Mouse (Mus musculus) kidney, embryonic 16.5 days (tissue): ENCODE data around the gene Kyat1. TPM values are rescaled to one million over a fixed set of nuclear protein-coding genes. Genes with fewer than 3 reads are reported as not detected.
"Not testable (repeated sequence)": the region's sequence is repeated elsewhere in the genome, so short reads cannot be mapped to it uniquely, and the experiment has no call there.

Source experiments
- ATAC-seq: fragments of 200-750 bp; cut with Nextera tagmentation; 2 replicates; pipeline ENCODE4 v1.8.0; 2017; ENCODE audit warnings: moderate TSS enrichment; ENCODE audit not compliant: low FRiP score, low TSS enrichment
- H3K27ac ChIP-seq: fragments of 300-500 bp; sonication (generic); 2 replicates; pipeline ENCODE4 v1.5.1; 2014; ENCODE audit warnings: low read length
- H3K27me3 ChIP-seq: fragments of 300-500 bp; sonication (generic); 2 replicates; pipeline ENCODE4 v1.6.1; 2014; ENCODE audit warnings: low read length, control low read depth, mixed read lengths; ENCODE audit not compliant: insufficient read depth
- H3K36me3 ChIP-seq: fragments of 300-500 bp; sonication (generic); 2 replicates; pipeline ENCODE4 v1.6.1; 2014; ENCODE audit warnings: low read length, control low read depth, mixed read lengths; ENCODE audit not compliant: insufficient read depth
- H3K4me1 ChIP-seq: fragments of 300-500 bp; sonication (generic); 2 replicates; pipeline ENCODE4 v1.6.1; 2014; ENCODE audit warnings: low read length, control low read depth, mixed read lengths; ENCODE audit not compliant: insufficient read depth
- H3K4me2 ChIP-seq: fragments of 300-500 bp; sonication (generic); replicated peaks from 2 replicates; pipeline ENCODE4 v1.6.1; 2014; ENCODE audit warnings: low read depth, low read length
- H3K4me3 ChIP-seq: fragments of 300-500 bp; sonication (generic); 2 replicates; pipeline ENCODE4 v1.5.1; 2014; ENCODE audit warnings: mild to moderate bottlenecking, low read length
- H3K9ac ChIP-seq: fragments of 300-500 bp; sonication (generic); replicated peaks from 2 replicates; pipeline ENCODE4 v1.6.1; 2014; ENCODE audit warnings: low read length
- H3K9me3 ChIP-seq: fragments of 300-500 bp; sonication (generic); 2 replicates; pipeline ENCODE4 v1.6.1; 2016; ENCODE audit warnings: low read length, control low read depth
- WGBS: fragments of 180-500 bp; shearing (Covaris S2); extraction: QIAGEN DNeasy Blood & Tissue Kit; methylation state at CpG from one replicate; pipeline ENCODE4 v1.1.7; 2014; 5-methylcytosine and 5-hydroxymethylcytosine counted together
- polyA plus RNA-seq: library from polyadenylated mRNA; unstranded; fragments of >200 nt; fragmentation: Nextera tagmentation; extraction: Ambion mirVana; gene quantifications from 2 replicates; pipeline ENCODE4 v1.2.1, GENCODE M21; 2015

Gene Kyat1
- polyA plus RNA-seq, 1 experiment from 2014 or later, result 13.4 TPM

GRCm38 (mm10) chr2:30200388-30200925 is 5.2 kb downstream of the Kyat1 start:
- Histone ChIP-seq H3K27me3 (no peaks in the 10 kb centered on the region), H3K4me1 (peaks cover 9% of the 10 kb centered on the region; the same call in 1 of the 2 replicates), H3K9me3 (no peaks in the 10 kb centered on the region), H3K27ac (no peak overlapping the region), H3K36me3 (no peaks in the 10 kb centered on the region), H3K4me3 (no peak overlapping the region), H3K9ac (no peak overlapping the region), H3K4me2 (no peak overlapping the region)
- WGBS, result 56% methylated on average over 5 of the region's 5 CpGs
- no peak for ATAC-seq

- no peaks in the 10 kb centered on the region for H3K27me3 ChIP-seq
- H3K36me3 ChIP-seq, result no peaks in the 10 kb centered on the region
- no peak overlapping the region for H3K9ac ChIP-seq
- no peak overlapping the region for H3K27ac ChIP-seq
- H3K4me1 ChIP-seq, result peaks cover 8% of the 10 kb centered on the region; the same call in 1 of the 2 replicates
- H3K9me3 ChIP-seq, result no peaks in the 10 kb centered on the region
- 16% methylated on average over 1 of the region's 1 CpGs for WGBS
- H3K4me2 ChIP-seq, result no peak overlapping the region
- ATAC-seq, result no peak
- no peak overlapping the region for H3K4me3 ChIP-seq
Measured at GRCm38 (mm10) chr2:30199984-30200383, 5.7 kb downstream of the Kyat1 start.

GRCm38 (mm10) chr2:30198021-30198420 is 7.6 kb downstream of the Kyat1 start:
- no peak for ATAC-seq
- Histone ChIP-seq H3K9me3 (no peaks in the 10 kb centered on the region), H3K4me1 (0 out of 2 replicates have a peak, but pooled peaks cover 3% of the 10 kb centered on the region), H3K9ac (no peak overlapping the region), H3K27me3 (no peaks in the 10 kb centered on the region), H3K4me2 (no peak overlapping the region), H3K27ac (no peak overlapping the region), H3K4me3 (no peak overlapping the region), H3K36me3 (no peaks in the 10 kb centered on the region)
- WGBS, result 74% methylated on average over 4 of the region's 4 CpGs

DNA sequence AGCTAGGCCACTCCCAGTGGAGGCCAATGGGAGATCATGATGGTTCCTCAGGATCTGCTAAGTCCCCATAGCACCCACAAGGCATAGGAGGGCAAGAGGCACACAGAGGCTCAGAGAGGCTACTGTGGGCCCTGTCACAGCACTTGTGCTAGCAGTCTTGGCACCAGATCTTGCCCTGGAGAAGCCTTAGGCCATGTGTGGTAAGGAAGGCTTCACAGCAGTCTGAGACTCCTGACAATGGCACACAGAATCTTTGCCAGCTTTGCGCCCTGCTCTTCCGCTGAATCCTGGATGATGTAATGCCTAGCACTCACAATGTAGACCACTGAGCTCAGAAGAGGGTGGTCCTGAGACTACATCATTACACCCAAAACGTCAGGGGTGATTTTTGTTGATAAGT is 11.0 kb downstream of the Kyat1 start:
- Histone ChIP-seq H3K9ac (no peak overlapping the region), H3K9me3 (no peaks in the 10 kb centered on the region), H3K27ac (no peak overlapping the region), H3K4me2 (no peak overlapping the region), H3K4me3 (no peak overlapping the region), H3K36me3 (no peaks in the 10 kb centered on the region), H3K27me3 (no peaks in the 10 kb centered on the region), H3K4me1 (no peaks in the 10 kb centered on the region)
- 92% methylated on average over 3 of the region's 3 CpGs for WGBS
- no peak for ATAC-seq

GRCm38 (mm10) chr2:30191790-30192580 is 13.7 kb downstream of the Kyat1 start:
- Histone ChIP-seq H3K4me3 (no peak overlapping the region), H3K27ac (no peak overlapping the region), H3K27me3 (no peaks in the 10 kb centered on the region), H3K9ac (no peak overlapping the region), H3K36me3 (no peaks in the 10 kb centered on the region), H3K4me2 (no peak overlapping the region), H3K4me1 (no peaks in the 10 kb centered on the region), H3K9me3 (no peaks in the 10 kb centered on the region)
- 86% methylated on average over 12 of the region's 12 CpGs for WGBS
- no peak for ATAC-seq

- Histone ChIP-seq H3K4me2 (no peak overlapping the region), H3K4me1 (no peaks in the 10 kb centered on the region), H3K36me3 (peaks cover 11% of the 10 kb centered on the region; the same call in 1 of the 2 replicates), H3K27me3 (no peaks in the 10 kb centered on the region), H3K9ac (no peak overlapping the region), H3K9me3 (peaks cover 5% of the 10 kb centered on the region), H3K4me3 (no peak overlapping the region), H3K27ac (no peak overlapping the region)
- WGBS, result 78% methylated on average over 3 of the region's 3 CpGs
- ATAC-seq, result no peak
Measured at GRCm38 (mm10) chr2:30185681-30186080, 20.0 kb downstream of the Kyat1 start.

- H3K9me3 ChIP-seq, result peaks cover 5% of the 10 kb centered on the region
- H3K4me2 ChIP-seq, result no peak overlapping the region
- peaks cover 11% of the 10 kb centered on the region; the same call in 1 of the 2 replicates for H3K36me3 ChIP-seq
- no peak for ATAC-seq
- no peaks in the 10 kb centered on the region for H3K4me1 ChIP-seq
- no peak overlapping the region for H3K4me3 ChIP-seq
- no peaks in the 10 kb centered on the region for H3K27me3 ChIP-seq
- H3K9ac ChIP-seq, result no peak overlapping the region
- 93% methylated on average over 6 of the region's 6 CpGs for WGBS
- no peak overlapping the region for H3K27ac ChIP-seq
Measured at GRCm38 (mm10) chr2:30185276-30185675, 20.4 kb downstream of the Kyat1 start.

DNA sequence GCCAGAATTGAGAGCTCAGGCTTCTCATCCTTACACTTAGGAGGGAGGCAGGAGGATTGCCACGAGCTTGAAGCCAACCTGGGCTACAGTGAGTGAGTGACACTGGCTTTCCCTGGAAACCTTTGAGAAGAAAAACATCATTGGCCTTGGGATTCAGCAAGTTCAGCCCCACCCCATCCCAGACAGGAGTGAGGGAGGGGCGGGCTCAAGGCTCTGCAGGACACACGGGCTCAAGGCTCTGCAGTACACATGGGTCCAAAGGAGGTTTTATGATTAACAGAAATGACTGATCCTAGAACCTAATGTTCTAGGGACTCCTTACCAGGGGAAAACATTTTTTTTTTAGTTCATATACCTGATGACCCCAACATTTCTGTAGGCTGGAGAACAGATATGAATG is 21.9 kb downstream of the Kyat1 start:
- Histone ChIP-seq H3K27me3 (no peaks in the 10 kb centered on the region), H3K9me3 (peaks cover 5% of the 10 kb centered on the region), H3K4me3 (no peak overlapping the region), H3K27ac (no peak overlapping the region), H3K9ac (no peak overlapping the region), H3K4me2 (no peak overlapping the region), H3K4me1 (no peaks in the 10 kb centered on the region), H3K36me3 (peaks cover 11% of the 10 kb centered on the region; the same call in 1 of the 2 replicates)
- ATAC-seq, result no peak
- WGBS, result 68% methylated on average over 3 of the region's 3 CpGs

DNA sequence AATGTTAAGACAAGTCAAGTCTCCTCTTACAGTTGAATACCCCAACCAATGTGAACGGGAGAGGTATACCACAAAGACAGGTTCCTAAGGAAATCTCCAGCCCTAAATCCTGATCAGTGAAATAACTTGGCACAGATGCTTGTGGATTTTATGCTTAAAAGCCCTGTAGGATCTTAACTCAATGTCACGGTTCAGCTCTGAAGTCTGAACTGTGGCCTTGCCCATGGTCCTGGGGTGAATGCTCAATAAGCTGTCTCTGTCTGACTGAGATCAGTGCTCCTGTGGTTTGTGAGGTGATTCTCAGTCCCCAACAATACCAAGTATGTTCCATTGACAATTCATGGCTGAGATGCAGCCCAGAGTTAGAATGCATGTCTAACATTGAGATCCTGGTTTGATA is 23.2 kb downstream of the Kyat1 start:
- peaks cover 5% of the 10 kb centered on the region for H3K9me3 ChIP-seq
- H3K4me1 ChIP-seq, result peaks cover 4% of the 10 kb centered on the region
- H3K27ac ChIP-seq, result no peak overlapping the region
- peaks cover 11% of the 10 kb centered on the region; the same call in 1 of the 2 replicates for H3K36me3 ChIP-seq
- H3K9ac ChIP-seq, result no peak overlapping the region
- ATAC-seq, result no peak
- 87% methylated on average over 2 of the region's 2 CpGs for WGBS
- H3K4me2 ChIP-seq, result no peak overlapping the region
- no peaks in the 10 kb centered on the region for H3K27me3 ChIP-seq
- no peak overlapping the region for H3K4me3 ChIP-seq

- not testable (repeated sequence) for H3K27me3 ChIP-seq
Measured at GRCm38 (mm10) chr2:30178711-30179110, 26.9 kb downstream of the Kyat1 start.

More at GRCm38 (mm10) chr2:30178711-30179110, 26.9 kb downstream of the Kyat1 start:
- peak overlapping the region; percentile 88 for H3K4me2 ChIP-seq
- not testable (repeated sequence) for H3K9me3 ChIP-seq, H3K27ac ChIP-seq, H3K9ac ChIP-seq, H3K4me1 ChIP-seq
- 48% methylated on average over 7 of the region's 7 CpGs for WGBS
- H3K36me3 ChIP-seq, result peaks cover 30% of the 10 kb centered on the region
- ATAC-seq, result peak; percentile 21
- peak overlapping the region; percentile 85 for H3K4me3 ChIP-seq
